Mouse (Mus musculus) thymus, postnatal 0 days (tissue): ENCODE results near the gene Tmem236. TPM values are rescaled to one million over a fixed set of nuclear protein-coding genes. Genes with fewer than 3 reads are reported as not detected.
"Not testable (repeated sequence)": the region's sequence is repeated elsewhere in the genome, so short reads cannot be mapped to it uniquely, and the experiment has no call there.

Source experiments
- DNase-seq: peaks from one replicate; pipeline ENCODE4 v3.0.0-alpha.2; 2015; ENCODE audit warnings: low spot score
- polyA plus RNA-seq: library from polyadenylated mRNA; unstranded; fragments of >200 nt; fragmentation: Nextera tagmentation; extraction: Ambion mirVana; gene quantifications from 2 replicates; pipeline ENCODE4 v1.2.1, GENCODE M21; 2015

The Tmem236 gene
- polyA plus RNA-seq, 1 experiment from 2014 or later: 0.12 TPM

GRCm38 (mm10) chr2:14191601-14192000 lies 17.3 kb downstream of the Tmem236 start:
- no peak for DNase-seq

GRCm38 (mm10) chr2:14192046-14192445 lies 17.7 kb downstream of the Tmem236 start:
- DNase-seq: no peak

GRCm38 (mm10) chr2:14198325-14198903 lies 24.1 kb downstream of the Tmem236 start:
- not testable (repeated sequence) for DNase-seq

- DNase-seq: no peak
These were observed 25.3 kb downstream of the Tmem236 start for GRCm38 (mm10) chr2:14199621-14200020.

- DNase-seq: not testable (repeated sequence)
These were observed 26.6 kb downstream of the Tmem236 start for GRCm38 (mm10) chr2:14200879-14201445.

- DNase-seq: no peak
These were observed 30.0 kb downstream of the Tmem236 start for GRCm38 (mm10) chr2:14204308-14204707.

GRCm38 (mm10) chr2:14206798-14207197 lies 32.5 kb downstream of the Tmem236 start:
- no peak for DNase-seq

- DNase-seq: no peak
These were observed 36.4 kb downstream of the Tmem236 start for GRCm38 (mm10) chr2:14210731-14211130.

- no peak for DNase-seq
These were observed 37.3 kb downstream of the Tmem236 start for GRCm38 (mm10) chr2:14211606-14212005.

GRCm38 (mm10) chr2:14214764-14215163 lies 40.4 kb downstream of the Tmem236 start:
- no peak for DNase-seq

GRCm38 (mm10) chr2:14216653-14217052 lies 42.3 kb downstream of the Tmem236 start:
- no peak for DNase-seq

GRCm38 (mm10) chr2:14218126-14218525 lies 43.8 kb downstream of the Tmem236 start:
- no peak for DNase-seq

- no peak for DNase-seq
These were observed 50.1 kb downstream of the Tmem236 start for GRCm38 (mm10) chr2:14224387-14224786.

- no peak for DNase-seq
These were observed 54.2 kb downstream of the Tmem236 start for GRCm38 (mm10) chr2:14228495-14228894.

GRCm38 (mm10) chr2:14229149-14229548 lies 54.8 kb downstream of the Tmem236 start, which contains the start of gene Mrc1:
Mrc1 (plus strand) TSS chr2:14229392.
- DNase-seq: no peak

- DNase-seq: no peak
These were observed 55.7 kb downstream of the Tmem236 start for GRCm38 (mm10) chr2:14229979-14230378.

GRCm38 (mm10) chr2:14232897-14233296 lies 58.6 kb downstream of the Tmem236 start:
- DNase-seq: no peak

GRCm38 (mm10) chr2:14233983-14234382 lies 59.7 kb downstream of the Tmem236 start:
- no peak for DNase-seq

GRCm38 (mm10) chr2:14235319-14235718 lies 61.0 kb downstream of the Tmem236 start:
- no peak for DNase-seq

- DNase-seq: no peak
These were observed 62.6 kb downstream of the Tmem236 start for GRCm38 (mm10) chr2:14236920-14237319.

GRCm38 (mm10) chr2:14237723-14238122 lies 63.4 kb downstream of the Tmem236 start:
- DNase-seq: no peak

- no peak for DNase-seq
These were observed 64.8 kb downstream of the Tmem236 start for GRCm38 (mm10) chr2:14239151-14239550.

- no peak for DNase-seq
These were observed 69.8 kb downstream of the Tmem236 start for GRCm38 (mm10) chr2:14244157-14244556.
